Mouse (Mus musculus) embryo, embryonic 10.5 days (tissue): ENCODE measurements around the gene Coro1c.
A peak's percentile ranks its signal among the peaks of the same experiment; 100 is the strongest.

ENCODE experiments used
- DNase-seq: peaks from one replicate; pipeline ENCODE4 v3.0.0-alpha.2; 2015; ENCODE audit warnings: low spot score

Gene Coro1c

DNA sequence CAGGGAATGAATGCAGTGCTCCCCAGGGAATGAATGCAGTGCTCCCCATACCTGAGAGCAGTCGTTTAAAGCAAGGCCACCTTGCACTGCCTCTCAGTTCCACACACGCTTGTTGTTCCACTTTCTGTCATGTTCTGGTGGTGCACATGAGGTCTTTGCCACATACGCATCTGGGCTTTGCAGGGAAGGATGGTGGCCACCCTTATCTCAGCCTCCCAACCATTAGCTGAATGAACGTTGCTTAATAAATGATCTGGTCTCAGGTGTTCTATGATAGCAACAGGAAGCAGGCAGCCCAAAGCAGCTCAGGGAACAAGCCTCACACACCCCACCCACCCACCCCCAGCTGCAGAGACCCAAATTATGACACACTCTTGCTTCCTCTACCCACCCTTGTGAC, 16.1 kb upstream of the Coro1c start:
- no peak for DNase-seq

DNA sequence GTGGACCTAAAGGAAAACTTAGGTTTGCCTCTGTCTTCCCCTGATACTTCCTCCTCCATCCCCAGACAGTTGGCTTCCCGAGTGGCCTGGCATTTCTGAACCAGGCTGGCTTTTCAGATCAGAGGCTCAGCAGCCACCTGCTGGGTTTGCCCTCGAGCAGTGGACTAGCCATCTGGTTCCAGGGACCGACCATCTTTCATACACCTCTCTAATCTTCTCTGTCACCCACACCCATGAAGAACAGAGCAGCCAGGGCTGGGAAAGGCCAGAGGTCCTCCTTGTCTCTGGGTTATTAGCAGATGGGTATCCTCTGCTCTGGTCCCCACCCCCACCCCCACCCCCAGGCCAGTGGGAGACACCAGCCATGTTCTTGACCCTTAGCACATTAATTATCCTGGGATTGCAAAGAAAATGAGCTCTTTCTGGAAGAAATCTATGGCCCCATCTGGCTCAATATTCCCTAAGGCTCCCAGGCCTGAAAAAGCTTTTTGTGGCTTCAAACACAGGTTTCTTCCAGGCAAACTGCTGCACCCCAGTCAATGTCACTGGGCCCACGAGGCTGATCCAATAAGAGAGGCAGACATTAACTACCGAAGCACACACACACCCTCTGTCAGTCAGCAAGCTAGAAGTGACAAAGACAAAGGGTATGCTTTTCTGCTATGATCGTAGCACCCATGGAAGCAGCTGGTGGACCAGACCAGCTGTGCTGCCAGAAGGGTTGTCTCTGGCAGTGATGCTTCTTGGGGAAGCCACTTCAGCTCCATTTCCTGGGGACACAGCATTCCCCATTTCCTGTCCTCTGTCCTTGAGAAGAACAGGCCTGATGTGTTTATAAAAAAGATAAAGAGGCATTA, 13.0 kb upstream of the Coro1c start:
- peak; percentile 67 for DNase-seq

DNA sequence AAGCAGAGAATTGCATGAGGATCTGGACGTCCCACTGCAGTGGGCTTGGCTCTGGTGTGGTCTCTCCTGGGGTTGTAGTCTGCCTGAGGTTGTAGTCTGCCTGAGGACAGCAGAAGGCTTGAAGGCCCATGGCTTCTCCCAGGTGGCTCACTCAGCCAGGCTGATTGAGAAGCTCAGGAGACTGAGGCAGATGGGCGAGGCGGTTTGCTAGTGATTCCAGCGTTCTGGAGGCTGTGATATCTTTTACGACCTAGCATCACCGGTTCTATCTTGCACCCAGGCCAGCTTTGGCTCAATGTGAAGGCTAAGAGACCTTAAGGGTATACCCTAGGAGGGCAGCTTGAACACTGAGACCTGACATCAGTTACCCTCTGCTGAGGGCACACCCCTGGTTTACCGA, 10.5 kb upstream of the Coro1c start:
- DNase-seq, result no peak

DNA sequence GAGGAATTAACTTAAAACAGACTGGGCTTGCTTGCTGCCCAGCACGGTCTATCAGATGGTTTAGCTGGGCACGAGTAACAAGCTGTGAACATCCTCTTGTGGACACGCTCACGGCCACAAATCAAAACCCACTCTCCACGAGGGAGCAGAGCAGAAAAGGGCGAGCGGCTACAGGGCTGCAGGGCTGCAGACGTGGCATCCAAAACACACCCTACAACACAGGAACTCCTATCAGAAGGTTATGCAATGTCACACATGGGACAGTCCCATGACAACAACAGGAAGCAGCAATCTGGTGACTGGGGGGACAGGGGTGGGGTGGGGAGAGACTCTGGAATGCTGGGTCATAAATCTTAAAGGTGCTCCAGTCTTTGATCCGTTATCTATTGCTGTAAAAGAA, 10.1 kb upstream of the Coro1c start:
- DNase-seq, result no peak

DNA sequence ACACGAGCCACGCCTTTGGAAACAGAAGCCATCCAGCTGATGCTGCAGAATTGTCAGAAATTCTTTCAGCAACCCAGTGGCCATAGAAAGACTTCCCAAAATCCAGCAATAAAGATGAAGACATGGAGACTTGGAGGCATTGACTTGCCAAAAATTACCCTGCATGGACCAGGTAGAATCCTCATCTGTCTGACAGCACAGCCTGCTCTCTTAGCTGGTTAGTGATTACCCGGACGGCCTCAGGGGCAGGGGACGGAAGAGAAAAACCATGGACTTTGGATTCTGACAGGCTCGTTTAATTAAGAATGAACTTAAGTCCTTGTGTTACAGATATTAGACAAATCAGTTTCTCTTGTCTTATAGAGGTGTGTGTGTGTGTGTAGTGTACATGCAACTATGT, 2.1 kb upstream of the Coro1c start:
- DNase-seq, result no peak

DNA sequence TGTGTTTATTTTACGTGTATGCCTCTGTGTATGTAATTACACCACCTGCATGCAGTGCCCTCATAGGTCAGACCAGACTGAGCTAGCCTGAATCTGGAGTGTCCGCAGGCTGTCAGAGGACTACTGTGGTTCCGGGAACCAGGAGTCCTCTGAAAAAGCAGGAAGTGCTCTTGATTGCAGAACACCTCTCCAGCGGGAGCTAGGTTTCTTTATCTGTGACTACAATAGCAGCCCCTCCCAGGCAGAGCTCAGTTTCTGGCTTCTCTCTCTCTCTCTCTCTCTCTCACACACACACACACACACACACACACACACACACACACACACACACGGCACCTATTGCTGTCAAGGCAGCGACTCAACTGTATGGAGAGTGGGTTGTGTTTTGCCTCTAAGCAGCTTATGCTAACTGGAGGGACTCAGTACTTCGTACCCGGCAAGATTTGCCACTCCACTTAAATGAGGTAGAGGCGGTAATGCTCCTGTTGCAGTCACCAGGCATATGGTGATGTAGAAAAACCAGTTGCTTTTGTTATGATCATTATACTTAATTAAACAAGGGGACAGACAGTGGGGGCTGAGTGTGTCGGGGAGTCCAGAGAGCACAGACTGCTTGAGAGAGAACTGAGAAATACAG, 1.6 kb upstream of the Coro1c start:
- DNase-seq, result no peak

DNA sequence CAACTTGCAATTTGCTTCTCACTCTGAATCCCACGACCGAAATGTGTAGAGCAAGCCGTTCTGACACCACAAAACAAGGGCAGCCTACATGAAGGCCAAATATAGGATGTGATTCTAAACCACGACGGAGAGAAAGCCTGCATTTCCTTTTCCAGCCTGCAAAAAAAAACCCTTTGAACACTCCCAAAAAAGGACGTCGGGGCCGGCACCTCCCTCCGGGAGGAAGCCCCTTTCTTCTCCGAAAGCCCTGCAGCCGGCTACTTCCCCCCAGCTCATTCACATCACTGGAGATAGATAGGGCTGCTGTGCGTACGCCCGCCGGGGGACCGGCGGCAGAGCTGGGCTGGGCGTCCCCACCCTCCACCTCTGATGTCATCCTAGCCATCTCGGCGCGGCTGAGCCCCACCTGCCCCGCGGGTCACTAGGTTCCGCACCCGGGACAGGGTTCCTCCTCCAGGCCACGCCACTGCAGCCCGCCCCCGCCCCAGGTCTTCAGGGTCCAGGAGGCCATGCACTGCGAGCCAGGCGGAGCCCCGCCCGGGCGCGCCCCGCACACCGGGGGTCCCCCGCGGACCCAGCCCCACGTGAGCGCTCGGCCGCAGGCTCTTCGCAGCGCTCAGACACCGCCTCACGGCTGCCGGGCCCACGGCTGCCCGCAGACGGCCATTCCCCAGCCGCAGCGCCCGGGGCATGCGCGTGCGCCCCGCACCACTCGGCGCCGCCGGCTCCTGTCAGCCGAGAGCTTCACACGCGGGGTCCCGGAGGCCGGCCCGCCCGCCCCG, 581 bp downstream of the Coro1c start:
- peak; percentile 70 for DNase-seq

DNA sequence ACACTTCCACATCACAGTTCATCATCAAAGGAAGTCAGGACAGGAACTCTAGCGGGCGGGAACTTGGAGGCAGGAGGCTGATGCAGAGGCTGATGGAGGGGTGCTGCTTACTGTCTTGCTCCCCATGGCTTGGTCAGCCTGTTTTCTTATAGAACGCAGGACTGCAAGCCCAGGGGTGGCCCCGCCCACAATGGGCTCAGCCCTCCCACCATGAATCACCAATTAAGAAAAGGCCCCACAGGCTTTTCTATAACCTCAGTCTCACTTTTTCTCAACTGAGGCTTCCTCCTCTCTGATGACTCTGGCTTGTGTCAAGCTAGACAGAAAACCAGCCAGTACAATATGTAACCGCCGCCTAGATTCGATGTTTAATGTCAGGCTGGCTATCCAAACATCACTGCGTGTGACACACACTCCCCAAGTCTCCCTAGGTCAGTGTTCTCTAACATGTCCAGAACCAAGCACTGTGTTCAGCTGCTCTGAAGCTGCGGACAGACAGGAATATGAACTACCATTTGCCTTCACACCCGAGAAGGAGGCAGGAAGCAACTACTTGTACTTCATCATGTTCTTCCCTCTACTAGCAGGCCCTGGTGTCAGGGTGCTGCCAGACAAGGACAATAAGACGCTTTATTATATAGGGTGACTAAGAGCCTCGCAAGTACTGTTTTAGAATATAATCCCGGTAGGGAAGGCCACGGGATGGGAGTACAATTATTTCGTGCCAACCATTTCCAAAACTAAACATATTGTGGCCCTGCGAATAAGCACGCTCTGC, 1.4 kb downstream of the Coro1c start:
- peak; percentile 69 for DNase-seq

DNA sequence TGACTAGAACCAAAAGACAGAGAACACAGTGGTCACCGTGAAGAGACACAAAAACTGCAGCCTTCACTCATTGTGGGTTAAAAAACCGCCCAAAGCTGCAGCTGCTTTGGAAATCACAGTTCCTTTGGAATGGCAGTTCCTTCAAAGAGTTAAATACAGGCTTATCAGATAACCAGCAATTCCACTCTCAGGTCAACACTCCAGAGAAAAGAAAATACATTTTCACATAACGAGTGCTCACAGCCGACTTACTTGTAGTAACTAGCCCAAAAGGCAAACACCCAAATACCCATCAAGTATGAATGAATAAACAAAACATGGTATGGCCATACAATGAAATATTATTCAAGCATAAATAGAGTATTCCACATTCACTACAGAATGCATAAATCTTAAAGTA, 3.6 kb downstream of the Coro1c start:
- no peak for DNase-seq

DNA sequence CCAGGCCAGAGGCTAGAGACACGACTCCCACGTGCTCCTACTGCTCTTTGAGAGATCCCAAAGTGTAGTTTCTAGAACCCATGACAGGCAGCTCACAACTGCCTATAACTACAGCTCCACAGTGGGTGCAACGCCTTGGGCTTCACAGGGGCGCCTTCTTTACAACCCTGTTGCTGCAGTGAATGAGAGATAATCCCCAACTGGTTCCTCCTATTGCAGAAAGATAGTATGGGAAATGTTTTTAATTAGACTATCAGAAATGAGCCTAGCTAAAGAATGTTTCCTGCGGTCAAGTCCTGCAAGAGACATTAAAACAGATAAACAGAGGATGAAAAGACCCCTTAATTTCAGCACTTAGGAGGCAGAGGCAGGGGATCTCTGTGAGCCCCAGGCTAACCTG, 5.6 kb downstream of the Coro1c start:
- DNase-seq, result no peak

DNA sequence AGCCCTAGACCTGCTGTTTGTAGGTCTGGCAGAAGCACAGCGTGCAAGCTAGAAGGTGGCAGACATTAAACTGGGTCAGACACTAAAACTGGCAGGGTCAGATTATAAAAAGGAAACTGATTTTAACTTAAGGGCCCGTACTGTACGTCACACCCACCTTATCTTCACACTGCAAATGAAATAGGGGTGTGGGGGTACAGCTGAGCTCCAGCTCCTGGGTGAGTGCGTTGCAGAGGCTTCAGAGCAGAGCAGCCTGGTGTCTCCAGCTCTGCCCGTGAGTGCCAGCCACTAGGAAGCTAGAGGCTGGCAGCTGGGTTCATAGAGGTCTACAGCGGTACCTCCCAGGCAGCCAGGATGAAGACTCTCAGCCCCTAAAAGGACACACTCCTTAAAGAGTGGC, 6.5 kb downstream of the Coro1c start:
- no peak for DNase-seq

DNA sequence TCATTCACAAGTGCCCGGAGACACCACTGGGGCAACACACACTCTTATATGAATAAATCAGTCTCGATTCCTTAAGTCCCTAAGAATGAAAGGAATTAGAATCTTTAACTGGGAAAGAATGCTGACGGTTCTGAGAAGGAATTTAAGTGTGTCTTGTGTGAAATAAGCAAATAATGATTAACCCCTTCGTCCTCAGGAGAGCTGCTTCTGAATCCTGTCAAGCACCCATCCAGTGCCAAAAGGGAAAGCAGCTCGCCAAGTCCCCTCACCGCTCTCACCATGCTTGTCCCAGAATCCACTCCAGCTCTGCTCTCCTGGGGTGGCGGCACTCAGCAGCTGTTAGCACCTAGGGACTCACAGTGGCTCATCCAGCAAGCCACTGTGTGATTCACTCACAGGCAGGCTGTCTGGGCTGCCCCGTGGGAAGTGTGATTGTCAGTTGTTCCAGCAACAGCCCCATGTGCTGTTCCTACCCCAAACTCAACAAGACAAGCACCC, 7.4 kb downstream of the Coro1c start:
- DNase-seq, result no peak

DNA sequence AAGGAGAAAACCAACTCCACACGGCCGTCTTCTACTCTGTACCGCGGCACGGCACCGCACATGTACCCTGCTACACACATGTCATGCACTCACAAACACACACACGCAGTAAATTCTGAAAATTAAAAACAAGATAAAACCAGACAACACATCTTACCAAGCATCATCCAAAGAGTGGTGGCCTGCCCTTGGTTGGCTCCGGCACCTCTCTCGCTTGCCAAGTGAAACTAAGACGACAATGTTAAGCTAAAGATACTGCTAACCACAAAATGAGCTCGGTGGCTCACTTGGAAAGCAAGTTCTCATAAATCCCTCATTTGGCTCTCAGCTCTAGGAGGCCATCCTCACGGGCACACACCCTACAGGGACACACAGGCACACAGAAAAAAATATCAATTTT, 9.0 kb downstream of the Coro1c start:
- DNase-seq, result no peak

DNA sequence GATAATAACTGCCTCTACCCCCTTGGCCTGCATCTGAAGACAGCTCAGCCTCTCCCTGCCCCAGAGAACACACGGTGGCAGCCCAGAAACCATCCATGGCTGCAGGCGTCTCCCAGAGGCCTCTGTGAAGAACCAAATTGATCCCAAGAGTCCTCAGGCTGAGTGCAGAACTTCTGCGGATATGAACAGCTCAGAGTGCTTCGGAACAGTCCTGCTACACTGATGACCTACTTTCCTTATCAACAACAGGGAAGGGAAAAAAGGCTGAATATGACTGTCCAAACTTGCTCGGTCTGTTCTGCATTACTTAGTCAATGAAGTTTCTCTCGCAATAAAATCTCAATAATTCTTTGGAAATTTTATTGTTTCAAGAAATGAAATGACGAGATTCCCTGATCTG, 16.6 kb downstream of the Coro1c start:
- DNase-seq, result no peak

DNA sequence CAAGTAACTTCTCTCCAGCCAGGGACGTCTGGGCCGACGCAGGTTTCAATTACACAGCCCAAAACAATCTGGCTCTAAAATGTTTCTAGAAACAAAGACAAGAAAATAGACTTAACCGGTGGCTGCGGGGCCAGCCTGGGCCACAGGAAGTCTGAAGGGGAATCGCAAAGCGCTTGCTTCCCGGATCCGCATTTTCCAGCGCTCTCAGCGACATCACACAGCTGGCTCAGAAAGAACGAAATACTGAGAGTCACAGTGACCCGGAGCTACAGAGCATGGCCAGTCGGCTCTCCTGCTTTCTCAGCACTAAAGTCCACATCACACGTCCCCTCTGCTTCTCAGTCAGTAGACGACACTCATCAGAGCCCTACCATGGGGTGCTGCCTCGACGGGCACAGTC, 17.7 kb downstream of the Coro1c start:
- no peak for DNase-seq

DNA sequence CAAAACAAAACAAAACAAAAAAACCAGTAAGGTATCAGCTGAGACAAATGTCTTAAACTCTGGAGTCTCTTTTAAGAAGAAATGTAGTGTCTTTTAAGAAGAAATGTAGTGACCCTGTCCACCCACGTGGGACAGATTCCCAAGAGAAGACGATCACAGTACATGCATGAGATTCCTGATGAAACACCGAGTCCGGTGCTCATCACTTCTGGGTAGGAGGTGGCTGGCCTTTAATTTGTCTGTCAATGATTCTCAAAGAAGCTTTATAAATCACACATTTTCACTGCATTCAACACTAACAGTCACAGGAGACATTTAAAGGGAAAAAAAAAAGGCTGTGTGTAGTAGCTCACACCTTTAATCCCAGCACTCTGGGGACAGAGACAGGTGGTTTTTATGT, 18.6 kb downstream of the Coro1c start:
- no peak for DNase-seq

DNA sequence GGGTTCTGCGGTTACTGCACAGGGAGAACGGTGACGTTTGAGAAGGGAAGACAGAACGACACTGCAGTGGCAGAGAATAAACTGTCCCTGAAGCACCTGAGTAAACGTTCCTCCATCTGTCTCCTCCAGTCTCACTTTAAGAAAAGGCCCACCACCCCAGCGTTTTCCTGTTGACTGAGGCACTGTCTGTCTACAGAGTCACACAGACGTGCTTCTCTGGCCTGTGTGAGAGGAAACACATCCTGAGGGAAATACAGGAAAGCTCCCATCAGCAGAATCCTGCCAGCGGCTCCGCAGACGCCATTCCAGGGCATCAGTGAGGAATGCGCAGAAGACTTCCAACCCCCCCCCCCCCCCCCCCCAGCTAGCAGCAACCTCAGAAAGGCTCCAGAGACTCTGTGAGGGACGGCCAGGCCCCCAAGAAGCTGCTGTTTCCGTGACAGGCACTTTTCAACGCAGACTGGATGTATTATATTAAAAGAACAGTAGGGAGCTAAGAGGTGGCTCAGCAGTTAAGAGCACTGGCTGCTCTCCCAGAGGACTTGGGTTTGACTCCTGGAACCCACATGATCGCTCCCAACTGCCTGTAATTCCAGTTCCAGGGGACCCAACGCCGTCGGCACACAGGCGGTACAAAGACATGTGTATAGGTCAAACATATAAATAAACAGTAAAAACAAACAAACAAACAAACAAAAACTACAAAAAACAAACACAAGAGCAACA, 19.2 kb downstream of the Coro1c start:
- DNase-seq, result peak; percentile 62

DNA sequence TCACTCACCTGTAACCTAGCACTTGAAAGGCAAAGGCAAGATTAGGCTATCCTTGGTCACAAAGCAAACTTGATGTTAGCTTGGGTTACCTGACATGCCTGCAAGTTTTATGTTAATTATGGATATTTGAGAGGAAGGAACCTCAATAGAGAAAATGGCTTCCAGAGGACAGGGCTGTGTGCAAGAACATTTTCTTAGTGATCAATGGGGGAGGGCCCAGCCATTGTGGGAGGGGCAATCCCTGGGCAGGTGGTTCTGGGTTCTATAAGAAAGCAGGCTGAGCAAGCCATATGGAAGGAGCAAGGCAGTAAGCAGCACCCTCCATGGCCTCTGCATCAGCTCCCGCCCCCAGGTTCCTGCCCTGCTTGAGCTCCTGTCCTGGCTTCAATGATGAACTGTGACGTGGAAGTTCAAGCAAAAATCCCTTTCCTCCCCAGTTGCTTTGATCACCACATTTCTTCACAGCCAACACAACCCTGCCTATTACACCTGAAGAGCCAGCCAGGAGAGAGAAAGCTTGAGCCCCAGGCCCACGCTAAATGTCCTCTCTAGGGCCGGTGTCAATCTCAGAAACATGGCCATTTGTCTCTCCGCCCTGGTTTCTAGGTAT, 20.3 kb downstream of the Coro1c start:
- DNase-seq, result no peak

DNA sequence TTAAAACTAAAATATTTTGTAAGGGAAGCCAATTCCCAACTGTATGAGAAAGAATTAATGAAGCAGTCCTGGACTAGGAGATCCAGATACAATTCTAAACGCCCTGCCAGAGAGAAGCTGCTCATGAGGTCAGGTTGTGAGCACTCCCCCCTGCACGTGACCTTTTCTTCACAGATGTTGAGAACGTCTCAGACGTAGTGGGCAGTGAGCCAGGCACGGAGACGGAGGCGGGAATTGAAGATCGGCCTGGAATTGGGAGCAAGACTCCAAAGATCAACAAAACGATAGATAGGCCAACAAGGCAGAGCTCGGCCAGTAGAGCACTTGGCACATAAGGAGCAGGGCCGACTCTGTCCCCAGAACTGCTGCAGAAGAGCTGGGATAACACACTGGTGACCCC, 21.4 kb downstream of the Coro1c start:
- no peak for DNase-seq

DNA sequence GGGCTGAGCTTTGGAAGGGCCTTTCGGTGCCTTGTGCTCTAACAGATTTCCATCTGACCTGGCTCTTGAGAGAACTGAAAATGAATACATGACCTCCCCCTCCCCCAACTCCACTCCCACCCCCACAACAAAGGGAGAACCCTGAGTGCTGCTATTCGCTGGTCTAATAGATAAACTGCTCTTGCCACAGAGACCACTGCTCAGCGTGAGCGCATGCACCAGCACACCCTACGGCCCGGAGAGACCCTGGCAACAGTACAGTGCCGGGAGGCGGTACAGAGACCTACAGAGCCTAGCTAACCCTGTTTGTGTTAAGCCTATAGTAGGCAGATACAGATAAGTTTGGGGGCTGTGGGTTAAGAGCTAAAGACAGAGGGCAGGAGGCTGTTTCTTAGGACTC, 22.9 kb downstream of the Coro1c start:
- no peak for DNase-seq

DNA sequence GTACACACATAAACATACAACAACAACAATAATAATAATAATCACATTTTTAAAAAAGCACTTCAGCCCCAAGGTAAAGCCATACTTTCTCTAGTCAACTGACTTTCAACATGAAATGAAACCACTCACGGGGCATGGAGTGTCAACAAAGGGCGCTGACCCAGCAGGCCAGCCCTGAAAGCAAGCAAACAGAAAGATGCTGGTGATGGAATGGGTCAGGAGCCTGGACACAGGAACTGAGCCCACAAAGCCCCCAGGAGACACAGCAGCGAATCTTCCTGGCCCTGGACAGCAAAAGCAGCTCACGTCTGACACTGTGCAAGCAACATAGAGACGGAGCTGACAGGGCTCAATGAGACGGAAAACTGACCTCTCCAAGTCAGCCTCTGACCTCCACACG, 23.8 kb downstream of the Coro1c start:
- no peak for DNase-seq
